Mouse (Mus musculus) CH12.LX (cell line): ENCODE data around the gene Cenpx. TPM values are rescaled to one million over a fixed set of nuclear protein-coding genes. Genes with fewer than 3 reads are reported as not detected.
A peak's percentile ranks its signal among the peaks of the same experiment; 100 is the strongest.

ENCODE experiments used
- DNase-seq: peaks from one replicate; pipeline ENCODE4 v3.0.0-alpha.2; 2013; ENCODE audit errors: extremely low read depth
- H3K27ac ChIP-seq: 2 replicates; pipeline ENCODE4 v1.5.1; 2012; ENCODE audit warnings: low read depth, mild to moderate bottlenecking, control low read depth, moderate library complexity; ENCODE audit not compliant: insufficient read depth
- H3K27me3 ChIP-seq: replicated peaks from 2 replicates; pipeline ENCODE3; 2012; ENCODE audit warnings: inconsistent platforms
- H3K36me3 ChIP-seq, 2 experiments: replicated peaks in 1 of 2; 2 replicates each; pipeline versions ENCODE3 to v1.6.1; 2012; ENCODE audit warnings: inconsistent platforms in 1 of 2, low read length in 1 of 2, mild to moderate bottlenecking in 1 of 2, mixed read lengths in 1 of 2, moderate library complexity in 1 of 2; ENCODE audit not compliant: control insufficient read depth in 1 of 2, insufficient read depth in 1 of 2
- H3K4me1 ChIP-seq, 2 experiments: 2 replicates each; pipeline ENCODE4 v1.6.1; 2012; ENCODE audit warnings: inconsistent platforms in 1 of 2, moderate library complexity in 1 of 2; ENCODE audit not compliant: insufficient read depth in 2 of 2, control insufficient read depth in 1 of 2
- H3K4me2 ChIP-seq: 2 replicates; pipeline ENCODE4 v1.6.1; 2012; ENCODE audit warnings: low read depth, mild to moderate bottlenecking, control low read depth; ENCODE audit not compliant: poor library complexity, insufficient read depth, severe bottlenecking
- H3K4me3 ChIP-seq, 3 experiments: fragments of 150-350 bp in 1 of 3; sonication (generic) in 1 of 3; replicated peaks in 1 of 3; 2 replicates each; pipeline versions ENCODE3 to v1.5.1; 2011 to 2012; ENCODE audit warnings: low read depth in 2 of 3, low read length in 2 of 3, mild to moderate bottlenecking in 2 of 3, moderate library complexity in 2 of 3, control low read depth in 1 of 3, improper control_type of control experiment in 1 of 3, inconsistent platforms in 1 of 3, mixed read lengths in 1 of 3; ENCODE audit not compliant: poor library complexity in 1 of 3
- H3K79me2 ChIP-seq: replicated peaks from 2 replicates; pipeline ENCODE4 v1.6.1; 2012; ENCODE audit warnings: mild to moderate bottlenecking, moderate library complexity; ENCODE audit not compliant: control insufficient read depth, poor library complexity, insufficient read depth, severe bottlenecking; ENCODE audit errors: extremely low read depth
- H3K9ac ChIP-seq: 2 replicates; pipeline ENCODE4 v1.6.1; 2012; ENCODE audit warnings: low read depth, mild to moderate bottlenecking, control low read depth, moderate library complexity; ENCODE audit not compliant: insufficient read depth
- H3K9me3 ChIP-seq: replicated peaks from 2 replicates; pipeline ENCODE3; 2012; ENCODE audit warnings: low read length, inconsistent platforms, mixed read lengths
- CHD1 ChIP-seq: IDR thresholded peaks from 2 replicates; pipeline ENCODE4 v1.6.1; 2012; ENCODE audit warnings: low read depth, low read length, improper control_type of control experiment, inconsistent platforms
- CTCF ChIP-seq, 2 experiments: IDR thresholded peaks in 1 of 2; conservative IDR thresholded peaks in 1 of 2; 2 replicates each; pipeline ENCODE4 v1.5.1; 2011 to 2012; ENCODE audit warnings: low read depth in 2 of 2, low read length in 2 of 2, improper control_type of control experiment in 1 of 2, inconsistent platforms in 1 of 2, mild to moderate bottlenecking in 1 of 2, moderate library complexity in 1 of 2
- GABPA ChIP-seq: IDR thresholded peaks from 2 replicates; pipeline ENCODE4 v1.6.1; 2012; ENCODE audit warnings: low read depth, low read length, improper control_type of control experiment, inconsistent platforms; ENCODE audit not compliant: insufficient replicate concordance
- HCFC1 ChIP-seq: IDR thresholded peaks from 2 replicates; pipeline ENCODE4 v1.6.1; 2012; ENCODE audit warnings: low read depth, mild to moderate bottlenecking, inconsistent platforms, low read length, improper control_type of control experiment
- MAX ChIP-seq: IDR thresholded peaks from 2 replicates; pipeline ENCODE4 v1.6.1; 2011; ENCODE audit warnings: low read length, improper control_type of control experiment
- MEF2A ChIP-seq: IDR thresholded peaks from 2 replicates; pipeline ENCODE4 v1.6.1; 2014; ENCODE audit warnings: low read depth, mild to moderate bottlenecking, inconsistent platforms, low read length, improper control_type of control experiment, borderline replicate concordance
- NRF1 ChIP-seq: IDR thresholded peaks from 2 replicates; pipeline ENCODE4 v1.6.1; 2014; ENCODE audit warnings: low read depth, mild to moderate bottlenecking, inconsistent platforms, low read length, improper control_type of control experiment, moderate library complexity
- POLR2AphosphoS2 ChIP-seq: IDR thresholded peaks from 2 replicates; pipeline ENCODE4 v1.6.1; 2011; ENCODE audit warnings: low read depth, low read length, improper control_type of control experiment
- RAD21 ChIP-seq: IDR thresholded peaks from 2 replicates; pipeline ENCODE4 v1.6.1; 2011; ENCODE audit warnings: low read depth, mild to moderate bottlenecking, low read length, improper control_type of control experiment, moderate library complexity
- SMC3 ChIP-seq: IDR thresholded peaks from 2 replicates; pipeline ENCODE4 v1.6.1; 2011; ENCODE audit warnings: low read depth, low read length, improper control_type of control experiment
- TBP ChIP-seq: conservative IDR thresholded peaks from 2 replicates; pipeline ENCODE4 v1.6.1; 2011; ENCODE audit warnings: low read depth, low read length, improper control_type of control experiment
- USF2 ChIP-seq: conservative IDR thresholded peaks from 2 replicates; pipeline ENCODE4 v1.6.1; 2011; ENCODE audit warnings: low read depth, low read length, improper control_type of control experiment
- dilution Hi-C: fragments of 300-500 bp; cut with MboI; formaldehyde crosslinking; loops from 2 replicates; pipeline ENCODE4 v1.14.3; 2020; ENCODE audit warnings: low sequenced_read_pairs; ENCODE audit not compliant: extremely low pct_unique_long_range_greater_than_20kb, extremely low pct_ligation_motif_present
- in situ Hi-C: fragments of 300-500 bp; cut with MboI; formaldehyde crosslinking; loops from 3 replicates; pipeline ENCODE4 v1.14.3; 2019; ENCODE audit warnings: low sequenced_read_pairs, low pct_ligation_motif_present, low pct_unique_long_range_greater_than_20kb, mixed read lengths
- polyA plus RNA-seq: library from polyadenylated mRNA; unstranded; fragments of >175 nt; gene quantifications from 2 replicates; pipeline ENCODE4 v1.2.1, GENCODE M21; 2012; ENCODE audit warnings: low read depth; ENCODE audit not compliant: insufficient read length
- total RNA-seq, 2 experiments: library from RNA; depleted of rRNA; stranded (reverse); fragments of 300-350 nt in 1 of 2; fragments of >200 nt in 1 of 2; gene quantifications; 2 replicates each; pipeline ENCODE4 v1.2.3; 2012 to 2014

Gene Cenpx
- total and polyA plus RNA-seq, 3 experiments, result 76.5 to 122 (median 101) TPM

DNA sequence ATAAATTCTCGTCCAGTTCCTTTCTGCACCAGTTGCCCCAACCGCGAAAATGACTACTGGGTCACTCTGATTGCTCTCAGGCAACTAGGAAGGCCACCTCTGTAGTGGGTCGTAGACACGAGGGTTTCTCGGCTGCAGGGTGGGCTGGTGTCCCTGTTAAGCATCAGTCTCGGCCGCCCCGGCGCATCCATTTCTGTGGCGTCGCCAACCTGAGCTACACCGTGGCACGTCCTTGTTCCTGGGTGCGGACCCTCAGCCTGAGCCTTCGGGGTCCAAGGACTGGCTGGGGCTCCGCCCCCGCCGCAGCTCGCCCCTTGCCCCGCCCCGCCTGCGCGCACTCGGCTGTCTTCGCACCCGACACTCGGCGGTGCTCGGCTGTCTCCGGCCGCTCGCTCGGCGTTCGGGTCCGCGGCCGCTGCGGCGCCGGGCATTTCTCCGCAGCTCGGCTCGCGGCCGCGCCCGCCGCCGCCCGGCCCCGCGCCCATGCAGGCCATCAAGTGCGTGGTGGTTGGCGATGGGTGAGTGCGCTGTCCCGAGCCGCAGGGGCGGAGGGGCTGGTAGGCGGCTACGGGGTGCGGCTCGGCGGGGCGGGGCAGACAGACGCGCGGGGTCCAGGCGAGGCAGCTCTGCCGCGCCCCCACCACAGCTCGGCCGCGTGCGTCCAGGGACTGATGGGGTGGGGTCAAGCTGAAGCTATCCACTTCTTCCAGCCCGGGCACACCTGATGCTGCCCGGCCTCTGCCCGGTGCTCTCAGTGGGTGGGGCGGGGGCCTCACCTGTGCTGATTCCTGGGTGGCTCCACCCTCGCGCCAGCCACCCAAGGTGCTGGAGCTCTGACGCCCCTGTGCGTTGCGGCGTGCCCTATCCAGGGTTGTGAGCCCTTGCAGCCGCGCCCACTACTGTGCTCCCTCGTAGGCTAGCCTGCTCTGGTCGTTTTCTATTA lies 7.9 kb upstream of the Cenpx start, which contains the start of gene Rac3:
TSS of gene Rac3 (plus strand) at position 347 of the 943 bp plus-strand sequence.
- Histone ChIP-seq H3K9ac (no peak within 1 kb of the TSS), H3K4me2 (no peak within 1 kb of the TSS), H3K9me3 (peaks cover 7% of the 10 kb centered on the region), H3K27ac (no peak within 1 kb of the TSS), H3K4me1 (peaks cover 3 to 5% of the 10 kb centered on the region in 2 experiments), H3K4me3 (no peak within 1 kb of the TSS), H3K79me2 (no peaks in the 10 kb centered on the region), H3K36me3 (peaks cover 65 to 93% of the 10 kb centered on the region in 2 experiments), H3K27me3 (no peaks in the 10 kb centered on the region)
- no peak for DNase-seq
- dilution Hi-C loops, result no loop called here
- TF ChIP-seq CHD1, result no peak
- TF ChIP-seq POLR2AphosphoS2, result 0 out of 2 replicates have a peak, but pooled peaks have one; percentile 16
- no peak for TF ChIP-seq MAX
- TF ChIP-seq CTCF (conservative IDR thresholded peaks at IDR 0.05 in 1 of 2, IDR thresholded peaks at IDR 0.05 in 1 of 2; ENCODE audit: low read depth in 2 of 2, low read length in 2 of 2), result no peak
- in situ Hi-C loops, result no loop called here

DNA sequence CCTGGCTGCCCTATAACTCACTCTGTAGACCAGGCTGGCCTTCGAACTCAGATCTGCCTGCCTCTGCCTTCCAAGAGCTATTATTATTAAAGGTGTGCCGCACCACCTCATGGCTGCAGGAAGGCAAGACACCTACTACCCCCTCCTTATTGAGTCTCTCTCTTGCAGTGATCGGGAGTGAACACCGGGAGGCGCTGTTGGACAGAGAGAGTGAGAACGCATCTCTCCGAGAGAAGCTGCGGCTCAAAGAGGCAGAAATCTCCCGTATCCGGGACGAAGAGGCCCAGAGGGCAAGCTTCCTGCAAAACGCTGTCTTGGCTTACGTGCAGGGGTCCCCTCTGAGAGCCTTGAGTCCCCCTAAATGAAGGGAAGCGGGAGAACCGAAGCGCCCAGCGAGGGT lies 6.9 kb upstream of the Cenpx start:
- Histone ChIP-seq H3K36me3 (peaks cover 62 to 94% of the 10 kb centered on the region in 2 experiments), H3K4me2 (no peak overlapping the region), H3K9ac (no peak overlapping the region), H3K4me1 (peaks cover under 1 to 5% of the 10 kb centered on the region in 2 experiments; a peak in 1 of 4 replicates), H3K27me3 (no peaks in the 10 kb centered on the region), H3K79me2 (no peaks in the 10 kb centered on the region), H3K9me3 (peaks cover 7% of the 10 kb centered on the region), H3K4me3 (no peak overlapping the region), H3K27ac (no peak overlapping the region)
- peak; percentile 69 for DNase-seq
- dilution Hi-C loops, result no loop called here
- in situ Hi-C loops, result no loop called here
- TF ChIP-seq USF2 (no peak), NRF1 (no peak), SMC3 (peak; percentile 65), TBP (no peak), GABPA (no peak), CTCF (conservative IDR thresholded peaks at IDR 0.05 in 1 of 2, IDR thresholded peaks at IDR 0.05 in 1 of 2; ENCODE audit: low read depth in 2 of 2, low read length in 2 of 2) (peak in 1 of 2 experiments; percentile 79; a peak in 3 of 4 replicates), HCFC1 (no peak), MEF2A (no peak), RAD21 (peak; percentile 69)
